Mouse (Mus musculus): ENCODE measurements at regions not wholly inside any gene's neighbourhood (a gene's known extent, or its start where the extent isn't known, plus 50 kb on each side); places are given as distances from the start of the nearest gene placed in this dataset.

GRCm38 (mm10) chr13:118849541-118849940, 179.9 kb downstream of the Fgf10 start:
- DNase-seq (ENCODE audit: low spot score in 2 of 2) = peak in 1 of 2 experiments; percentile 9

DNA sequence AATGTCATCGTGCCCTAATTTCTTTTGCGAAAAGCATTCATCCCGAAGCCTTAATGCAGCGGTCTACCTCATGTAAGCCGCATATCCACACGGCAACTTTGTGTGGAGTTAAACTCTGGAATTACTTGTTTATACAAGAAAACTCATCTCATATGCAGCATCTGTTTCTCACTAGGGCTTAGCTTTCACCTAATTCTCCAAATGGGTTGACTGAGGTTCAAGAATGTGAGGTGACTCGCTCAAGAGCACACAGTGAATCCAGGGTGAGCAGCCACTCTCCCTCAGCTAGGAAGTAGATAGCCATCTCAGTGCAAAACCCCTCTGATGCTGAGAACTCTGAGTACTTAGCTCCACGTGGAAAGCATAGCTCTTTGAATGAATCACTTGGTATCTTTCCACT, 181.1 kb downstream of the Fgf10 start:
- no peak for DNase-seq (ENCODE audit: low spot score in 2 of 2)

- DNase-seq (ENCODE audit: low spot score in 2 of 2) = no peak
These were observed 216.8 kb downstream of the Fgf10 start for GRCm38 (mm10) chr13:118886339-118886810.

DNA sequence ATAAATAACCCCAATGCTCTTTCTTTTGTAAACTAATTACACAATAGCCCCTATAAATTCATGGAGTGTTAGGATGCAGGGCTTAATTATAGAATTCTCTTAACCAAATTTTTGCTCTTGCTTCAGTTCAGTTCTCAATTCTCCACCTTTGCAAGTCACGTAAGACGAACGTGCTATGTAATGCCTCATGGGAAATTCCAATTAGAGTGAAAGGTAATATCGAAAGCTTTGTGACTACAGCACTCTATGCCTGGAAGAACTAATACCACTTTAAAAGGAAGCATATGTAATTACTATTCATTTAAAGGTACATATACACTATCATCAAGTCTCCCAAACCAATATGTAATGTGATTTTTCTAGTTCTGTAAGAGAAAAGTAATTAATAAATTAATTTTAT, 225.5 kb downstream of the Fgf10 start:
- DNase-seq (ENCODE audit: low spot score in 2 of 2) = no peak

GRCm38 (mm10) chr13:118901950-118902349, 232.4 kb downstream of the Fgf10 start:
- DNase-seq (ENCODE audit: low spot score in 2 of 2) = no peak

GRCm38 (mm10) chr13:118910351-118910750, 240.8 kb downstream of the Fgf10 start:
- no peak for DNase-seq (ENCODE audit: low spot score in 2 of 2)

DNA sequence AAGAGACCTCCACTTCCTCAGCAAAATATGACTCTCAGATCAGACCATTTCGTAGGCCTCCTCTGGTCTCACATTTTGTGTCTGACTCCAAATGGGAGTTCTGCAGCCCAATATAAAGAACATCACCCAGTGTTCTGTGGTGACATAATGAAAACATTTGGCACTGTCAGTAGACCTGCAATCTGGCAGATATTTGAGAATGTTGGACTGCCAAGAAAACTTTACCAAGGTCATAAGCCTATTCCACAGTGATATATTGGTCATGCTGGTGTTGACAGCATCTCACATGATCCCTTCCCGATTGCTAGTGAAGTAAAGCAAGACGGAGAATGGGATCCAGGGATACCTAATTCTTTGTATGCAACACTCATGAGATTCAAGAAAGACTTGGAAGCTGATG, 271.2 kb downstream of the Fgf10 start:
- no peak for DNase-seq (ENCODE audit: low spot score in 2 of 2)

GRCm38 (mm10) chr13:118966120-118966676, 296.6 kb downstream of the Fgf10 start:
- no peak for DNase-seq (ENCODE audit: low spot score in 2 of 2)

GRCm38 (mm10) chr13:118967707-118968106, 298.1 kb downstream of the Fgf10 start:
- no peak for DNase-seq (ENCODE audit: low spot score in 2 of 2)

DNA sequence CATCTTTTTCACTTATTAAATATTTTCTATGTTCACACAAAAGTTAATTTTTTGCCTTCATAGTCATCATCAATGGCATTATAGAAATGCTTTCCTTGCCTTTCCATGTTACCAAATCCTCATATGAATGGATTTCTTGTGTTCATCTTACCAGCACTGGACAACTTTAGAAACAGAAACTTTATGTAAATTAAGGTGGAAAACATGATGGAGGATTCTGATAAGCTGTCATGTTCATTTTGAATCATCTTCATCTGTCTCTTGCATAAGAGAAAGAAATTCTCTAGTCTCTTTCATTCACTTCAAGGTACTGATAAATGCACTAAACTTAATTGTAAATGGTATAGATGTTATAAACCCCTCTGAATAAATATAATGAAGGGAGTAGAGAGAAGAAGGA, 305.4 kb downstream of the Fgf10 start:
- DNase-seq (ENCODE audit: low spot score in 2 of 2) = no peak

- no peak for DNase-seq (ENCODE audit: low spot score in 2 of 2)
These were observed 305.9 kb downstream of the Fgf10 start for GRCm38 (mm10) chr13:118975519-118975918.

GRCm38 (mm10) chr13:118979505-118979904, 309.9 kb downstream of the Fgf10 start:
- no peak for DNase-seq (ENCODE audit: low spot score in 2 of 2)

- no peak for DNase-seq (ENCODE audit: low spot score in 2 of 2)
These were observed 311.7 kb downstream of the Fgf10 start for GRCm38 (mm10) chr13:118981196-118981810.

- DNase-seq (ENCODE audit: low spot score in 2 of 2) = no peak
These were observed 315.7 kb downstream of the Fgf10 start for GRCm38 (mm10) chr13:118985285-118985684.

DNA sequence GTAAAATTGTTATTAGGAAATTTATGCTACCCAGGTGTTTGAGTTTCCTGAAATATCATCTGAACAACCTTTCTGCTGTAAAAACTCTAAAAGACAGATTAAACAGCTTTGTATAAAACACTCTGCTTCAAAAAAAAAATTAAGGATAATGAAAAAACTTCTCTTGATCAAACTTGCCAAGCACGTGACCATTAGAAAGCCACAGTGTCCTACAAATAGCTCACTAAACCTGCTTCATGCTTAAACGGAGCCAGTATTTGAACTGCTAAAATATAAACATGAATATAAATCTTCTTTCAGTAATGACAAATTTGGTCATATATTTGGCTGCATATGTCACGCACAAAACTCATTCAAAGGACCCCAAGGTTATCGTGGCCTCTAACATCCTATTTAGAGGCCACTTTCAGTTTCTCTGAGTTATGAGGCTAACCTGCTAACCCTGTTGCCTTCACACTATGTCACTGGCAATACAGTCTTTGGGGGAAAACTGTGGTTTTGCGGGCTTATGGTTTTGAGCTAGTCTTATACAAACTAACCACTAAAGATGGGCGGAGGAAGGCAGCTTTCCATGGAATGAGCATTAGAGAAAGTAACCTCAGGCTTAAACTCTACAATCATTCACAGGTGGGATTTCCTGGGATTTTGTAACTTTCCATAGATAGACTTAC, 355.8 kb downstream of the Fgf10 start:
- DNase-seq (ENCODE audit: low spot score in 2 of 2) = no peak

- no peak for DNase-seq (ENCODE audit: low spot score in 2 of 2)
These were observed 370.0 kb downstream of the Fgf10 start for GRCm38 (mm10) chr13:119039616-119040015.

DNA sequence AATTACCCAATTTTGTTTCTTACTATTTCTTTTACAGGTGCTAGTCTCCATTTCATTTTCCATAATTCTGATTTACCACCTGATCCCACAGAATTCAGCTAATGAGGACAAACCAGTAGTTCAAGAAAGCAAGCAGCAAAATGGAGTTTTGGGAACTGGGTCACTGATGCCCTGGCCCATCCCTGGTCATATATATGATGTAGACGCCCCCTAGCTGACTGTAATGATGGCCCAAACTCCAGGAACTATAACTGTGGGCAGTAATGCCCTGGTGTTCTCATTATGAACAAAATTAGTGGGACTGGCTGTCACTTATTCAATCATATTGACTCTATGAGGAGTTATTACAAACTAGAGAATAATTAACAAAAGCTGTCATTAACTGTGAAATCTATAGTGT, 375.5 kb downstream of the Fgf10 start:
- DNase-seq (ENCODE audit: low spot score in 2 of 2) = no peak

DNA sequence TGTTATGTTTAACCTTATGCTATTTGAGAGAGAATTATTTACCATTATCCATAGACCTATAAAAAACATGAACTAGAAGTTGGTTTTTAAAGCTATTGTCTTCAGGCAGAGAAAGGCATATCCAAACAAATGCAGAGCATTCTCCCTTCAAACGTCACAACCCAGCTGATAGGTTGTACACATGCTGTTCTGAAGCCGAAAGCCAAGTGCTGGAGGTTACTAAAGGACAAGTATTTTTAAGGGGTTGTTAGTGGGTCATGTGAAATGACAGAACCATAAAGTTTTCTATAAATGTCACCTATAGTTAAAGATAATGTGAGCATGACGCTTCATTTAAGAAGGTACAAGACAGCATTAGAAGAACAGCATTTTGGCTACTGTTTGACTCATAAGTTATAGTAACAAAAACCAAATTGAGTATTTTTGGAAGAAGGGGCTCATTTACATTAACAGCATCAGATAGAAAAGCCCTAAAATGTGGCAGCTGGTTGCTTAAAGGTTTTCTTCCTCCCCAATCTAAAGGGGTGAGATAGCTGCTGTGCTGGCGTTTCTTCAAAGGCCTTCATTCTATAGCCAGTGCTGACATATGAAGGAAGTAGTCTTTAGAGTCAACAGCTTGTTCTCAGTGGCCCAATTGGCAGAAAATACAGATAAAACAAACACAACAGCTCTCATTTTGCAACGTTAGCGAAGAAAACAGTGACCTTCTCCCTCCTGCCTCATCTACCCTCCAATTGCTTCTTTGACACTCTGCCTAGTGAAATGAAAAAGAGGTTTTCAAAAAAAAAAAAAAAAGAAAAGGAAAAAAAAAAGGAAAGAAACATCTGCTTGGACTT, 359.4 kb upstream of the Paip1 start:
- DNase-seq (ENCODE audit: low spot score in 2 of 2) = no peak

GRCm38 (mm10) chr13:119069581-119069936, 358.8 kb upstream of the Paip1 start:
- DNase-seq (ENCODE audit: low spot score in 2 of 2) = no peak

DNA sequence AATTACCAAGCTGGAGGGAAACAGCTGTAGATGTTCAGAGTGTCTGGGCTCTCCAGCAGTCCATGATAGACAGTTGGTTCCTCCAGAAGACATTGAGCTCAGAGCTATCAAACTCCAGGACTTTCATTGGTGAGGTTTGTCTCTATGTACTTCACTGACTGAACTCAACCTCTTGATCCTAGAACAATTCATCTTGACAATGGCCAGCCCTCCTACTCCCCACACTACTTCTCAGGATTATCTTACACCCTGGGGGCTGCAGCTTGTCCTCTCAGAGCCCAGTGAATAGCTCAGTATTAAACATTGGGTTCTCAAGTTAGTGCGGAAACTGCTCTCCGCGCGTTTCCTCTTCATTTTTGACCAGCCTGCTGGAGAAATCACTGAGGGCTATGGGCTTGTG, 349.2 kb upstream of the Paip1 start:
- no peak for DNase-seq (ENCODE audit: low spot score in 2 of 2)

DNA sequence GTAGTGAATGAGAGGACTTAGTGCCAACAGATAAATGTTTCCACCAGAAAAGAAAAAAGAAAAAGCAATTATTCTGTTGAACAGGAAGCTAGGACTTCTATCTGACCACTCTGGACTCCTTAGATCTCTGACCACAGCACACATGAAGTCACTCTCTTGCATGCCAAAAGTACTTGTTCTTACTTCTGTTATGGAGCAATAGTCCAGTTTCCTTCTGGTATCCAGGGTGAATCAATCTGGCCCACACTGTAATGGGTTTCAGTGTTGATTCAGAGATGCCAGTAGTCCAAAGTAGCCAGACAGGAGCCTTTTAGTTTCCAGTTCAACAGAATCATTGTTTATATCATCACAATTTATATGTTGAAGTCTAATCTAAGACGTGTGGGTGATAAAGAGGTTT, 346.7 kb upstream of the Paip1 start:
- no peak for DNase-seq (ENCODE audit: low spot score in 2 of 2)

DNA sequence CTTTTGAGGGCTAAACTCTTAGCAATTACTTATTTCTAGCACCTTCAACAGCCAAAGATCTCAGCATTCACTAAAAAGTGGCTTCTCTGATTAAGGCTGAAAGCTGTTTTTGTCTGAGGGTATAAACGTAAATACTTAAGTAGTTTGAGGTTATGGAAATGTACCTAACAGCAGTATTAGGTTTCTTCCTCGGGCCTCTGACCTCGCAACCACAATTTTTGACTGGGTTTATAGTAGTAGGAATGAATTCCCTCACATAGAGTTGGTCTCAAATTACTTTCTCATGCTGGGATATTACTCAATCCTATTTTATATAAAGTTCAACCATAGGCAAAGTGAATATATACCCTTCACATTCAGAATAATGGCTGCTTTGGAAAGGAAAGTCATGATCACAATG, 310.5 kb upstream of the Paip1 start:
- no peak for DNase-seq (ENCODE audit: low spot score in 2 of 2)

Data from left cerebral cortex, adult 8-10 months (tissue).